Mouse (Mus musculus): ENCODE measurements at regions not wholly inside any gene's neighbourhood (a gene's known extent, or its start where the extent isn't known, plus 50 kb on each side); places are given as distances from the start of the nearest gene placed in this dataset.
A peak's percentile ranks its signal among the peaks of the same experiment; 100 is the strongest.

DNA sequence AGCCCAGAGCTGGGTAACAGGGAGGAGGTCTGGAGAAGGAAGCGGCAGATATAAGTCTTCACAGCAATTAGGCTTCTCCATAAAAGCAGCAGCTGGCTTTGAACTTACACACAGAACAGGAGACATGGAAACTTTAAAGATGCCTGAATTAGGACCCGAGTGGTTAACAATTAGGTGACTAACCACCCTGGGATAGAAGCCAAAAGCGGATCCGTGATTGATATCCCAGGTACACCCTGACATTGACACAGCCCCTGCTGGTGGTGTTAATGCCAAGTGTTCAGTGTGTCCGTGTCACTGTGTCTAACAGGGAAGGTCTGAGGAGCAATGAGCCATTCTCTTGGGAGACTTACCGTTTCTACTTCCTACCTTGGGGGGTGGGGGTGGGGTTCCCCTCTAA lies 92.9 kb upstream of the Klf14 start:
- DNase-seq (ENCODE audit: low spot score) (no peak), ATAC-seq (replicated peaks; ENCODE audit: low FRiP score, low TSS enrichment, low read depth) (no peak)
- Histone ChIP-seq H3K4me1 (replicated peaks; ENCODE audit: control insufficient read depth, insufficient read depth, low read length) (0 out of 2 replicates have a peak, but pooled peaks cover 3% of the 10 kb centered on the region), H3K9ac (ENCODE audit: low read length) (no peak overlapping the region), H3K9me3 (ENCODE audit: control insufficient read depth, low read length) (no peaks in the 10 kb centered on the region), H3K27me3 (replicated peaks; ENCODE audit: control insufficient read depth, insufficient read depth, low read length) (no peaks in the 10 kb centered on the region), H3K27ac (ENCODE audit: low read depth) (no peak overlapping the region), H3K4me3 (ENCODE audit: low read depth, low read length) (no peak overlapping the region), H3K4me2 (ENCODE audit: low read length) (no peak overlapping the region), H3K36me3 (ENCODE audit: control insufficient read depth, insufficient read depth, low read length) (no peaks in the 10 kb centered on the region)
- WGBS: 75% methylated on average over 6 of the region's 6 CpGs

DNA sequence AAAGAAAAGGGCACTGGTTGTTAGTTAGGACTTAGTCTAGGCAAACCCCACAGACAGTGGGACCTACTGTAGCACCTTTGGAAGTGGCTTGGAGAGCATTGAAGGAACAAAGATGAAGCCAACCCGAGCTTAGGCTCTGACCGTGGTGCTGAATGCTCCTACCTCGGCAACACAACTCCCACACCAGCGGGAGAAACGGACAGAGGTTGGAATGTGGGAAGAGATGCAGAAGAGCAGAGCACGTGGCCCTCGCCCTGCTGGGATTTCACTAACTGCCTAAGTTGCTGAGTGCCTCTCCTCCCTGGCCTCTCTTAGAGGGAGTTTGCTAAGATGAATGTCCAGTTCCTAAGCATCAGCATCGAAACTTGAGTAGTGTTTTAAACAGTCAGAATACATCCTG lies 94.1 kb upstream of the Klf14 start:
- peak; percentile 68 for DNase-seq (ENCODE audit: low spot score)
- H3K4me2 ChIP-seq (ENCODE audit: low read length): no peak overlapping the region
- no peak overlapping the region for H3K9ac ChIP-seq (ENCODE audit: low read length)
- H3K27me3 ChIP-seq (replicated peaks; ENCODE audit: control insufficient read depth, insufficient read depth, low read length): no peaks in the 10 kb centered on the region
- WGBS: 10% methylated on average over 8 of the region's 8 CpGs
- no peaks in the 10 kb centered on the region for H3K4me1 ChIP-seq (replicated peaks; ENCODE audit: control insufficient read depth, insufficient read depth, low read length)
- no peaks in the 10 kb centered on the region for H3K9me3 ChIP-seq (ENCODE audit: control insufficient read depth, low read length)
- H3K27ac ChIP-seq (ENCODE audit: low read depth): no peak overlapping the region
- ATAC-seq (replicated peaks; ENCODE audit: low FRiP score, low TSS enrichment, low read depth): no peak
- no peaks in the 10 kb centered on the region for H3K36me3 ChIP-seq (ENCODE audit: control insufficient read depth, insufficient read depth, low read length)
- no peak overlapping the region for H3K4me3 ChIP-seq (ENCODE audit: low read depth, low read length)

DNA sequence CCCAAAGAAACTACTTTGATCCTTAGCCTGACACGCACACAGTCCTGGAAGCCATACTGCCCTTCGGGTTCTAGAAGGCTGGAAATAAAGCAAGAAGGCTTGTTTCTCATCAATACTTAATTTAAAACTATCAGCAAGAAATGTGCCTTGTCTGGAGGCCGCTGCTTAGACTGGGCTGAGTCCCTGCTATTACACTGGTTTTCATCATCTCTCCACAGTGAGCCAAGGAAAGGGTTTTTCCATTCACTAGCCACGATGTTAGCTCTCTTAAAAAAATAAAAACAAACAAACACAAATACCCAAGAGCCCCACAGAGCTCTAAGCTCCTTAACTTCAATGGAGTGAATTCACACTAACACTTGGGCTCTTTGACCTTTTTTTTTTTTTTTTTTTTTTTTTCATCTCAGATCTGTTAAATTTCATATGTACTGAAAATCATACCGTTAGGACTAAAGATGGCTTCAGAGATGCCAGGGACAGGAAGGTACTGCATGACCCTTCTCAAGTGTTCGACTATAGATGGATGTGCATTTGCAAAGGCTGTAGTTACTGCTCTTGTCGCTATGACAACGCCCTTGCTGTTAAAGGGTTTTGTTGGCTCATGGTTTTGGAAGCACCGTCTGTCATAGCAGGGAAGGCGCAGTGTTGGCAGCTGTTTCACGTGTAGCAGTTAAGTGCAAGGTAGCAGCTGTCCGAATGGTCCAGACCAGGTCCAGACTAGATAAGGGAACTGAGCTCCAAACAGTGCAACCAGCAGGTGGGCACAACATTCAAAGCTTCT lies 98.1 kb upstream of the Klf14 start:
- WGBS: 64% methylated on average over 12 of the region's 12 CpGs
- DNase-seq (ENCODE audit: low spot score) (no peak), ATAC-seq (replicated peaks; ENCODE audit: low FRiP score, low TSS enrichment, low read depth) (no peak)
- H3K9me3 ChIP-seq (ENCODE audit: control insufficient read depth, low read length): no peaks in the 10 kb centered on the region
- H3K27me3 ChIP-seq (replicated peaks; ENCODE audit: control insufficient read depth, insufficient read depth, low read length): no peaks in the 10 kb centered on the region
- H3K36me3 ChIP-seq (ENCODE audit: control insufficient read depth, insufficient read depth, low read length): no peaks in the 10 kb centered on the region
- H3K27ac ChIP-seq (ENCODE audit: low read depth): no peak overlapping the region
- H3K4me1 ChIP-seq (replicated peaks; ENCODE audit: control insufficient read depth, insufficient read depth, low read length): no peaks in the 10 kb centered on the region
- H3K4me2 ChIP-seq (ENCODE audit: low read length): no peak overlapping the region
- H3K9ac ChIP-seq (ENCODE audit: low read length): no peak overlapping the region
- no peak overlapping the region for H3K4me3 ChIP-seq (ENCODE audit: low read depth, low read length)

DNA sequence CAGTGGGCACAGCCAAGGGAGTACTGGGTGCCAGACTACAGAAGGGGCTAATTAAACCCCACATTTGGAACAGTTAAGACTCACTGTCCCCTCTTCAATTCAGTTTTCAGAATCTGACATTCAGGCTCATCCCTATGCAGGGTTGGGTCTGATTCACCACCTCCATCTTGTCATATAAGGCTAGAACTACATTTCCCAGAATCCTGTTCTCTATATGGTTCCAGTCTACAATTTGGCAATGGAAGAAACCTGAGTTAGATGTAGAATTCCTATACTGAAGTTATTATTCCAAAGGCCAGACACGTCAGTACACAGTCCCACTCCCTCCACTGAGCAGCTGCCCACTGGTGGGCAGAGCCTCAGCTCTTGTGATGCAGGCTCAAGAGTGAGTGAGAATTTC lies 99.4 kb upstream of the Klf14 start:
- no peak overlapping the region for H3K4me3 ChIP-seq (ENCODE audit: low read depth, low read length)
- ATAC-seq (replicated peaks; ENCODE audit: low FRiP score, low TSS enrichment, low read depth): no peak

DNA sequence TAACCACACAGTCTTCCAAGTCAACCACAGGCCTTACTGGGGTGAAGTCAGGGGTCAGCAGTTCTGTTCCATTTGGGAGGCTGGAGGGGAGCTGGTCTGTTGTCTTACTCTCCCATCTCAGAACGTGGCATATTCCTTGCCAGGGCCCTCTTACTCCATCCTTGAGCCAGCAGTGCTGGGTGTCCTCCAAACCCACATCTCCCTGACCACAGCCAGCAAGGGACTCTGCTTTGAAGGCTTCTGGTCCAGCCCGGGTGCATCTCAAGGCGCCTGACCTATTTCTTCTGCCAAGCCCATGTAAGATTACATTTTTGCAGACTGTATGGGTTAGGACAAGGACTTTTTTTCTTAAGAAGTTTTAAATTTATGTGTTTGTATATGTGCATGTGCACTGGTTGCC lies 100.1 kb upstream of the Klf14 start:
- Histone ChIP-seq H3K9ac (ENCODE audit: low read length) (no peak overlapping the region), H3K27me3 (replicated peaks; ENCODE audit: control insufficient read depth, insufficient read depth, low read length) (no peaks in the 10 kb centered on the region), H3K27ac (ENCODE audit: low read depth) (no peak overlapping the region), H3K36me3 (ENCODE audit: control insufficient read depth, insufficient read depth, low read length) (no peaks in the 10 kb centered on the region), H3K9me3 (ENCODE audit: control insufficient read depth, low read length) (no peaks in the 10 kb centered on the region), H3K4me2 (ENCODE audit: low read length) (no peak overlapping the region), H3K4me1 (replicated peaks; ENCODE audit: control insufficient read depth, insufficient read depth, low read length) (no peaks in the 10 kb centered on the region), H3K4me3 (ENCODE audit: low read depth, low read length) (no peak overlapping the region)
- WGBS: 81% methylated on average over 3 of the region's 3 CpGs
- ATAC-seq (replicated peaks; ENCODE audit: low FRiP score, low TSS enrichment, low read depth) (no peak), DNase-seq (ENCODE audit: low spot score) (no peak)

More for the DNA sequence above, 99.4 kb upstream of the Klf14 start:
- DNase-seq (ENCODE audit: low spot score): no peak
- Histone ChIP-seq H3K27ac (ENCODE audit: low read depth) (no peak overlapping the region), H3K9ac (ENCODE audit: low read length) (no peak overlapping the region), H3K4me1 (replicated peaks; ENCODE audit: control insufficient read depth, insufficient read depth, low read length) (no peaks in the 10 kb centered on the region), H3K9me3 (ENCODE audit: control insufficient read depth, low read length) (no peaks in the 10 kb centered on the region), H3K36me3 (ENCODE audit: control insufficient read depth, insufficient read depth, low read length) (no peaks in the 10 kb centered on the region), H3K27me3 (replicated peaks; ENCODE audit: control insufficient read depth, insufficient read depth, low read length) (no peaks in the 10 kb centered on the region), H3K4me2 (ENCODE audit: low read length) (no peak overlapping the region)
- WGBS: 82% methylated on average over 1 of the region's 1 CpGs

DNA sequence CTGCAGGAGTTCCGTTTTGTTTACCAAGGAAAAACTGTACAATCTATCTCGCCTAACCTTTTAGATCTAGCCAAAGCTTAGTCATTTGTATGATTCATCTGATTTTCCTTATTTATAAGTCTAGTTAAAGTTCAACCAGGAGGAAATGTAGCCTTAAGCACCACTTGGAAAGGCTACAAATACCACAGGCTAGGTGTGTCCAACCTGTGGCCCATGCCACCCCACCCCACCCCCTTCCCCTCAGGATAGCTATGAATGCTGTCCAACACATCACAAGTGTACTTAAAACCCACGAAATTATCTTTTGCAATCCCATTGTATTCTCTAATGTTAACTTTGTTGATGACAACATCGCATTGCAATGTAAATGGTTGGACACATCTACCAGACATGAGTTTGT lies 102.9 kb upstream of the Klf14 start:
- H3K4me3 ChIP-seq (ENCODE audit: low read depth, low read length): no peak overlapping the region
- H3K4me1 ChIP-seq (replicated peaks; ENCODE audit: control insufficient read depth, insufficient read depth, low read length): no peaks in the 10 kb centered on the region
- no peak overlapping the region for H3K9ac ChIP-seq (ENCODE audit: low read length)
- no peaks in the 10 kb centered on the region for H3K36me3 ChIP-seq (ENCODE audit: control insufficient read depth, insufficient read depth, low read length)
- DNase-seq (ENCODE audit: low spot score): no peak
- H3K27me3 ChIP-seq (replicated peaks; ENCODE audit: control insufficient read depth, insufficient read depth, low read length): no peaks in the 10 kb centered on the region
- no peaks in the 10 kb centered on the region for H3K9me3 ChIP-seq (ENCODE audit: control insufficient read depth, low read length)
- no peak overlapping the region for H3K4me2 ChIP-seq (ENCODE audit: low read length)
- no peak for ATAC-seq (replicated peaks; ENCODE audit: low FRiP score, low TSS enrichment, low read depth)
- no peak overlapping the region for H3K27ac ChIP-seq (ENCODE audit: low read depth)
- WGBS: 88% methylated on average over 4 of the region's 4 CpGs

DNA sequence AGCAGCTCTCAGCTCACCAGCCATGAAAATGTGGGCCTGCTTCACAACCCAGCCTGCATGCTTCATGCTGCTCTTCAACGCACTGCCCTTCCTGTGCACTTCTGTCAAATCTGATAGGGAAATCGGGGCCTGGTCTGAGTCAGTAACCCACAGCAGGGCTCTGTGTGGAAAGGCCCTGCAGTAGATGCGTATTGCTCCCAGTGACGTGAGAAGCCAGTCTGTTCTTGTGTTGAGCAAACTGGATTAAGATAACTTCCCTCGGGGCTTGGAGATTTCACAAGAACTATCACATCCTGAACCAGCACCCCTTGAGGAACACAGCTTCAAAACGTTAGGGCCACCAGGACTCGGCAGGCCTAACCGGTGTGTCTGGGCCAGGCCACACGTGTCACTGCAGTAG lies 106.5 kb upstream of the Klf14 start:
- no peaks in the 10 kb centered on the region for H3K27me3 ChIP-seq (replicated peaks; ENCODE audit: control insufficient read depth, insufficient read depth, low read length)
- H3K4me1 ChIP-seq (replicated peaks; ENCODE audit: control insufficient read depth, insufficient read depth, low read length): no peaks in the 10 kb centered on the region
- no peak overlapping the region for H3K4me3 ChIP-seq (ENCODE audit: low read depth, low read length)
- WGBS: 75% methylated on average over 9 of the region's 9 CpGs
- DNase-seq (ENCODE audit: low spot score): no peak
- no peak for ATAC-seq (replicated peaks; ENCODE audit: low FRiP score, low TSS enrichment, low read depth)
- H3K27ac ChIP-seq (ENCODE audit: low read depth): no peak overlapping the region
- no peak overlapping the region for H3K9ac ChIP-seq (ENCODE audit: low read length)
- H3K4me2 ChIP-seq (ENCODE audit: low read length): no peak overlapping the region
- no peaks in the 10 kb centered on the region for H3K36me3 ChIP-seq (ENCODE audit: control insufficient read depth, insufficient read depth, low read length)
- H3K9me3 ChIP-seq (ENCODE audit: control insufficient read depth, low read length): no peaks in the 10 kb centered on the region

DNA sequence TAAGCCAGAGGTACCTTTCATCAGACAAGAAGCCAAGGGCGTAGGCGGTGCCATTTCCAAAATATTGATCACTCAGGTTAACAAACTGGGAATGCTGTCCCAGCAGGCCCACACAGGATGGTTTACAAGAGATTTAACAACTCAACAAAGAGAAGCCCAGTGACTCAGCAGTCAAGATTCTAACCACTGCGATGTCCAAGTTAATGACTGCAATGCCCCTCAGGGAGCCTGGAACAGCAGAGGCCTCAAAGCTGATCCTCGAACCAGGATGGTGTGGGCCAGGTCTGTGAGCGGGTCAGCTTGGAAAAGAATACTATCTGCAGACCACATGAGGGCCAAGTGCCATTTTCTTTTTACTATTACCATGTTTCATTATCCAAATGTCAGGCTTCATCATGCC lies 108.0 kb upstream of the Klf14 start:
- Histone ChIP-seq H3K27me3 (replicated peaks; ENCODE audit: control insufficient read depth, insufficient read depth, low read length) (no peaks in the 10 kb centered on the region), H3K9me3 (ENCODE audit: control insufficient read depth, low read length) (no peaks in the 10 kb centered on the region), H3K4me1 (replicated peaks; ENCODE audit: control insufficient read depth, insufficient read depth, low read length) (no peaks in the 10 kb centered on the region), H3K9ac (ENCODE audit: low read length) (no peak overlapping the region), H3K27ac (ENCODE audit: low read depth) (no peak overlapping the region), H3K36me3 (ENCODE audit: control insufficient read depth, insufficient read depth, low read length) (no peaks in the 10 kb centered on the region), H3K4me2 (ENCODE audit: low read length) (no peak overlapping the region), H3K4me3 (ENCODE audit: low read depth, low read length) (no peak overlapping the region)
- no peak for DNase-seq (ENCODE audit: low spot score)
- WGBS: 88% methylated on average over 5 of the region's 5 CpGs
- no peak for ATAC-seq (replicated peaks; ENCODE audit: low FRiP score, low TSS enrichment, low read depth)

DNA sequence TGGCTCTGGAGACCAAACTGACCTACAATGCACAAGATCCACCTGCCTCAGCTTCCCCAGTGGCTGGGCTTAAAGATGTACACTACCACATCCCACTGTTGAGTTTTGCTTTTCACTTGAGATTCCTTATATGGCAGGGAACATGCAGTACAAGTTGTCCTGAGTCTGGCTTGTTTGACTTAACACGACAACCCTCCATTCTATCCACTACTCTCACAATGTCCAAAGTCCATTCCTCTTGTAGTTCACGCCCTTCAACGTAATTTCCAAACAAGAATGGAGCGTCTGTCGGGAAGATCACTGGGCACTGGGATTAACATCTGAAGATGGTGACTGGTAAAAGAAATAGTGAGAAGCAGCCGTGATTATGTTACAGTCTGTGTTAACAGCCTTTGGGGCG lies 108.6 kb upstream of the Klf14 start:
- Histone ChIP-seq H3K36me3 (ENCODE audit: control insufficient read depth, insufficient read depth, low read length) (no peaks in the 10 kb centered on the region), H3K9ac (ENCODE audit: low read length) (no peak overlapping the region), H3K27me3 (replicated peaks; ENCODE audit: control insufficient read depth, insufficient read depth, low read length) (no peaks in the 10 kb centered on the region), H3K4me2 (ENCODE audit: low read length) (no peak overlapping the region), H3K9me3 (ENCODE audit: control insufficient read depth, low read length) (no peaks in the 10 kb centered on the region), H3K4me3 (ENCODE audit: low read depth, low read length) (no peak overlapping the region), H3K27ac (ENCODE audit: low read depth) (no peak overlapping the region), H3K4me1 (replicated peaks; ENCODE audit: control insufficient read depth, insufficient read depth, low read length) (no peaks in the 10 kb centered on the region)
- no peak for DNase-seq (ENCODE audit: low spot score)
- ATAC-seq (replicated peaks; ENCODE audit: low FRiP score, low TSS enrichment, low read depth): no peak
- WGBS: 60% methylated on average over 7 of the region's 7 CpGs

All from intestine, embryonic 14.5 days (tissue).